Mouse (Mus musculus) liver, embryonic 14.5 days (tissue): ENCODE data around the gene Odf3l1. TPM values are rescaled to one million over a fixed set of nuclear protein-coding genes. Genes with fewer than 3 reads are reported as not detected.

Experiments used
- ATAC-seq: fragments of 200-750 bp; cut with Nextera tagmentation; 2 replicates; pipeline ENCODE4 v1.8.0; 2017; ENCODE audit warnings: moderate number of reproducible peaks, mild to moderate bottlenecking, moderate library complexity; ENCODE audit not compliant: insufficient read depth
- DNase-seq, 3 experiments: peaks; one replicate each; pipeline ENCODE4 v3.0.0-alpha.2; 2012 to 2013; ENCODE audit warnings: low read depth in 3 of 3, low spot score in 3 of 3
- H3K27ac ChIP-seq: fragments of 300-500 bp; sonication (generic); 2 replicates; pipeline ENCODE4 v1.5.1; 2014; ENCODE audit warnings: moderate library complexity, mild to moderate bottlenecking, control low read depth, inconsistent platforms
- H3K27me3 ChIP-seq: fragments of 300-500 bp; sonication (generic); 2 replicates; pipeline ENCODE4 v1.6.1; 2014; ENCODE audit warnings: mild to moderate bottlenecking, low read length, moderate library complexity; ENCODE audit not compliant: control insufficient read depth, insufficient read depth
- H3K36me3 ChIP-seq: fragments of 300-500 bp; sonication (generic); replicated peaks from 2 replicates; pipeline ENCODE4 v1.6.1; 2014; ENCODE audit warnings: low read depth; ENCODE audit not compliant: control insufficient read depth, insufficient read depth
- H3K4me1 ChIP-seq, 2 experiments: fragments of 200-500 bp in 1 of 2; fragments of 300-500 bp in 1 of 2; sonication (generic) in 1 of 2; replicated peaks; 2 replicates each; pipeline ENCODE4 v1.6.1; 2012 to 2014; ENCODE audit warnings: antibody characterized with exemption in 1 of 2, inconsistent platforms in 1 of 2, low read length in 1 of 2; ENCODE audit not compliant: control insufficient read depth in 2 of 2, insufficient read depth in 2 of 2
- H3K4me2 ChIP-seq: fragments of 300-500 bp; sonication (generic); 2 replicates; pipeline ENCODE4 v1.6.1; 2014; ENCODE audit warnings: low read depth, mild to moderate bottlenecking, control low read depth, moderate library complexity
- H3K4me3 ChIP-seq, 2 experiments: fragments of 200-500 bp in 1 of 2; fragments of 300-500 bp in 1 of 2; sonication (generic) in 1 of 2; 2 replicates each; pipeline ENCODE4 v1.5.1; 2012 to 2014; ENCODE audit warnings: low read depth in 2 of 2, low read length in 2 of 2, mild to moderate bottlenecking in 2 of 2, control low read depth in 1 of 2, inconsistent platforms in 1 of 2, moderate library complexity in 1 of 2; ENCODE audit not compliant: insufficient read depth in 1 of 2
- H3K9ac ChIP-seq: fragments of 300-500 bp; sonication (generic); replicated peaks from 2 replicates; pipeline ENCODE4 v1.6.1; 2014; ENCODE audit warnings: mild to moderate bottlenecking, control low read depth, moderate library complexity
- H3K9me3 ChIP-seq: fragments of 300-500 bp; sonication (generic); 2 replicates; pipeline ENCODE4 v1.6.1; 2016; ENCODE audit warnings: low read length, mixed read lengths; ENCODE audit not compliant: control insufficient read depth
- CTCF ChIP-seq: IDR thresholded peaks from 2 replicates; pipeline ENCODE4 v1.5.1; 2016; ENCODE audit warnings: antibody characterized with exemption, low read depth, control low read depth
- EP300 ChIP-seq: IDR thresholded peaks from 2 replicates; pipeline ENCODE4 v1.6.1; 2016; ENCODE audit warnings: antibody characterized with exemption, low read depth
- WGBS: fragments of 180-500 bp; shearing (Covaris S2); extraction: QIAGEN DNeasy Blood & Tissue Kit; methylation state at CpG from one replicate; pipeline ENCODE4 v1.1.7; 2014; ENCODE audit not compliant: insufficient replicate concordance; 5-methylcytosine and 5-hydroxymethylcytosine counted together
- polyA plus RNA-seq, 2 experiments: library from polyadenylated mRNA; depleted of rRNA in 1 of 2; stranded (reverse) in 1 of 2; unstranded in 1 of 2; fragments of >200 nt; fragmentation: Nextera tagmentation in 1 of 2; extraction: Ambion mirVana in 1 of 2; gene quantifications; 2 replicates each; pipeline versions ENCODE4 v1.2.1 to v1.2.3; 2012 to 2014

Gene Odf3l1
- polyA plus RNA-seq, 2 experiments, result not detected

DNA sequence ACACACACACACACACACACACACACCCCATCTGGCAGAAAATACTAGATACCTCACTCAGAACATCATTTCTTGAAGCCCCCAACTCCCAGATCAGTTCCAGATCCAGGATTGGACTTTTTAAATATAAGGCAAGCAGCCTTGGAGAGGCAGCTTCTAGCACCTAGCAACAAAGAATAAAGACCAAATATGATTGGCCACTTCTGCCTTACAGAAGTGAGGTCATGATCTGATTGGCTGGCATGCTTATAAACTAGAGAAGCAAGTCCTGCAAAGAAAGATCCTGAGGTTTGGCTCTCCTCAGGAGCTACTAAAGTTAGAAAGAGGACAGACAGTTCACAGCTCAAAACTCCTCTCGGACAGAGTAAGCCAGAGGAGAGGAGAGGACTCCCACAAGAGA lies 53.6 kb downstream of the Odf3l1 start:
- Histone ChIP-seq H3K4me1 (no peaks in the 10 kb centered on the region), H3K9me3 (no peaks in the 10 kb centered on the region), H3K27ac (no peak overlapping the region), H3K4me2 (no peak overlapping the region), H3K9ac (no peak overlapping the region), H3K36me3 (no peaks in the 10 kb centered on the region), H3K27me3 (no peaks in the 10 kb centered on the region), H3K4me3 (no peak overlapping the region)
- ATAC-seq, result no peak
- TF ChIP-seq CTCF (no peak), EP300 (no peak)
- WGBS, result 58% methylated on average over 1 of the region's 1 CpGs
- DNase-seq, result no peak

DNA sequence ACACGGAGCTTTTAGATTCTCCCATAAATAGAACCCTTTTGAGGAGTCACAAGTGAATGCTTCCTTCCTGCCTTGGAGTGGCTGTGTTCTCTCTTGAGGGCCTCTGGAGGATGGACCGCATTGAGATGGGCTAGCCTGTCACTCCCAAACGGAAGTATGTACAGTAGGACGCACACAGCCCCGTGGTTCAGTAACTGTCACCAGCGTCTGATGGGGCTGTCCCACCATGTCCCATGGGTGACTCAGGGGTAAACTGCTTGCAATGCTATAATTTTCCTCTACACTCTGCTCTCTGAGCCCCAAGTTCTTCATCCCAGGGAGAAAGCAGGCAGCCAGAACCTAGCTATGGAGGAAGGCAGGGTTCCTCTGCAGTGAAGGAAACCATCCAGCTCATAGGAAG lies 56.5 kb downstream of the Odf3l1 start:
- ATAC-seq (no peak), DNase-seq (no peak)
- Histone ChIP-seq H3K36me3 (no peaks in the 10 kb centered on the region), H3K9ac (no peak overlapping the region), H3K4me1 (no peaks in the 10 kb centered on the region), H3K4me2 (no peak overlapping the region), H3K27ac (no peak overlapping the region), H3K9me3 (no peaks in the 10 kb centered on the region), H3K27me3 (no peaks in the 10 kb centered on the region), H3K4me3 (no peak overlapping the region)
- TF ChIP-seq CTCF, result no peak
- no peak for TF ChIP-seq EP300
- WGBS, result 47% methylated on average over 6 of the region's 6 CpGs

DNA sequence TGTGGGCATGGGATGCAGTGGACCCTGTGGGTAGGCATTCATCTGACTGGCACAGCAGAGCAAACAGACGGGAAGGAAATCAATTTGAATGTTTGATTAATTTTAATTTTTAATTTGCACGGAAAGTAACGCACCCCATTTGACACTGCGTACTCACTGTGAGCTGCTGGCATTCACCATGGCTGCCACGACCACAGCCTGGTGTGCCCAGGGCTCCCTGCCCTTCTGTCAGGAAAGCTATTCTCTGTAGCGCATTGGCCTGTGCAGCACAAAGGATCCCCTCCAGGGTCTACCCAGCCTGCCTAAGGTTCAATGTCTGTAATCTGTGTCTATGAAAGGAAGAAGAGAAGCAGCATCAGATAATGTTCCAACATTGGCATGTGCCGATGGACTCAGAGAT lies 61.3 kb downstream of the Odf3l1 start:
- Histone ChIP-seq H3K4me1 (no peaks in the 10 kb centered on the region), H3K9ac (no peak overlapping the region), H3K27me3 (peaks cover 2% of the 10 kb centered on the region), H3K4me3 (no peak overlapping the region), H3K27ac (no peak overlapping the region), H3K9me3 (no peaks in the 10 kb centered on the region), H3K36me3 (no peaks in the 10 kb centered on the region), H3K4me2 (no peak overlapping the region)
- 67% methylated on average over 7 of the region's 7 CpGs for WGBS
- TF ChIP-seq CTCF (no peak), EP300 (no peak)
- no peak for DNase-seq
- ATAC-seq, result no peak

Other genes starting within 250 kb of the Odf3l1 start
- 0.58 and 0.77 TPM in 2 replicates for gene Lingo1, start 68.2 kb downstream of the Odf3l1 start, polyA plus RNA-seq (2012; rRNA removed)
- gene Lingo1, start 68.2 kb downstream of the Odf3l1 start, polyA plus RNA-seq (2014; fragmentation: Nextera tagmentation; extraction: Ambion mirVana), result 0.14 and 0.16 TPM in 2 replicates
- 0.16 and 0.19 TPM in 2 replicates for gene Cspg4, start 354 bp upstream of the Odf3l1 start, polyA plus RNA-seq (2012; rRNA removed)
- gene Cspg4, start 354 bp upstream of the Odf3l1 start, polyA plus RNA-seq (2014; fragmentation: Nextera tagmentation; extraction: Ambion mirVana), result 0.08 and 0.32 TPM in 2 replicates
- 0.74 and 0.78 TPM in 2 replicates for gene Snx33, start 63.7 kb upstream of the Odf3l1 start, polyA plus RNA-seq (2012; rRNA removed)
- gene Snx33, start 63.7 kb upstream of the Odf3l1 start, polyA plus RNA-seq (2014; fragmentation: Nextera tagmentation; extraction: Ambion mirVana), result 0.62 and 0.66 TPM in 2 replicates
- 69.2 and 93.9 TPM in 2 replicates for gene Imp3, start 72.8 kb upstream of the Odf3l1 start, polyA plus RNA-seq (2012; rRNA removed)
- gene Imp3, start 72.8 kb upstream of the Odf3l1 start, polyA plus RNA-seq (2014; fragmentation: Nextera tagmentation; extraction: Ambion mirVana), result 49.0 and 49.8 TPM in 2 replicates
- gene Snupn, start 86.2 kb upstream of the Odf3l1 start, polyA plus RNA-seq (2012; rRNA removed), result 3.6 and 4.6 TPM in 2 replicates
- 8.7 and 8.8 TPM in 2 replicates for gene Snupn, start 86.2 kb upstream of the Odf3l1 start, polyA plus RNA-seq (2014; fragmentation: Nextera tagmentation; extraction: Ambion mirVana)
- gene Ptpn9, start 130.2 kb upstream of the Odf3l1 start, polyA plus RNA-seq (2012; rRNA removed), result 3.1 and 3.4 TPM in 2 replicates
- 2.7 and 4.0 TPM in 2 replicates for gene Ptpn9, start 130.2 kb upstream of the Odf3l1 start, polyA plus RNA-seq (2014; fragmentation: Nextera tagmentation; extraction: Ambion mirVana)
- gene Sin3a, start 207.4 kb upstream of the Odf3l1 start, polyA plus RNA-seq (2012; rRNA removed), result 20.5 and 21.6 TPM in 2 replicates
- gene Sin3a, start 207.4 kb upstream of the Odf3l1 start, polyA plus RNA-seq (2014; fragmentation: Nextera tagmentation; extraction: Ambion mirVana), result 14.9 and 16.9 TPM in 2 replicates